Mouse (Mus musculus): ENCODE results near the gene Gm6899.
A peak's percentile ranks its signal among the peaks of the same experiment; 100 is the strongest.

The Gm6899 gene

DNA sequence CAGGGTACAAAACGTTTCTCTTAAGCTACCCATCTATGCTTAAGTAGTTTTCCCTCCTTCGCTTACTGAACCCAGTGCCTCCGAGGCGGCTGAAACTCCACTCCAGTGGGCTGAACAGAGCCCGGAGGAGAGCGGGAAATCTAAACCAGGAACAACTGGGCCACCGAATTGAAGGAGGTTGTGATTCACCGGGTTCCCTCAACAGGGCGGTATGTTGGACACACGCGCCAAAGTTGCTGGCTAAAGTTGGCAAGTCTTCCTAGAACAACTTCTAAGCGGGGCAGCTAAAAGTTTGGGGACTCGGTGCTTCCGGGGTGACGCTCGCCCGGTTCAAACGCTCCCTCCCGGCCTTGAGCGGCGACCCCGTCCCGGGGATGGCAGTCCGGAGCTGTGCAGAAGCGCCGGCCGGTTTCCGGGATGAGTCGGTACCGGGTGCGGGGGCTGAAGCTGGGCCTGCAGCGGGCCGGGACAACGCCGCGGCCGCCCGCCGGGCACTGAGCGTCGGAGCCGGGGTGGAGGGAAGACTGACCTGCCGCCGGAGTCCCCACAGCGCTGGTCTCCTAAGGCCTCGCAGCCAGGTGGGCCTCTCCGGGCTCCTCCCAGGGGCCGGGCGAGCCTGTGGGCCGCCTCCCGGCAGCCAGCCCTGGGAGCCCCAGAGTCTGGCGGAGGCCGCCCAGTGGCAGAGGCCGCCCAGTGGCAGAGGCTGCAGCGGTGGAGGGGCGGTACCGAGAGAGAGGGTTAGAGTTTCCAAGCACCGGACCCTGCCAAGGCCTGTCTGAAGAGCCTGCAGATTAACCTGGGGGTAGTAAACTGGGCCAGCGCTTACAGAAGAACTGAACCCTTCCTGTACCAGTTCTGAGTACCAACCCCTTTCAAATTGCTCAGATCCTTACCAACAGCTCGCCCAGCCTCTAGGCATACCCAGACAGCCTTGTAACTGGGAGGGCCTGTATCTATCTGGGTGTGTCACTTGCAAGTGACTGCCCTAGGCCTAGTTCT, at the start of gene Gm6899, which contains the start of gene Vrk2:
Gene Gm6899 (plus strand): TSS at position 181 of the 999 bp plus-strand sequence.
Gene Vrk2 (minus strand): TSS at position 939 of the 999 bp plus-strand sequence.
- peak; percentile 87 for DNase-seq (ENCODE audit: low read depth, low spot score)

DNA sequence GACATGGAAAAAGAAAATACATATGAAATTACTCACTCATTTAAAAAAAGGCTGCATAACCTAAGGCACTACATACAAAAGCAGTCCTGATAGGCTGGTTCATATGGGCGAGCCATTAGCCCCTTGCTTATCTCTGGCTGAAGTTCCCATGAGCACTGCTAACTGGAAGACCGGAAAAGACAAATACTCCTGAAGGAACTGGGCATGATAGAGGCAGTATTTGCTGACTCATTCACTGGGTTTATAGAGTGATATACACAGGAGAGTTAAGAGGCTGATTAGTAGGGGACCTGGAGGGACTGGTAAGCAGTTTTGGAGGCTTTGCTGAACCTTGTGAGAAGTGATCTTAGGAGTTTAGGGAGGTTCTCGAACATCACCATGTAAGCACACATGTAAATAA, 41.5 kb upstream of the Gm6899 start:
- peak; percentile 7 for DNase-seq (ENCODE audit: low read depth, low spot score)

DNA sequence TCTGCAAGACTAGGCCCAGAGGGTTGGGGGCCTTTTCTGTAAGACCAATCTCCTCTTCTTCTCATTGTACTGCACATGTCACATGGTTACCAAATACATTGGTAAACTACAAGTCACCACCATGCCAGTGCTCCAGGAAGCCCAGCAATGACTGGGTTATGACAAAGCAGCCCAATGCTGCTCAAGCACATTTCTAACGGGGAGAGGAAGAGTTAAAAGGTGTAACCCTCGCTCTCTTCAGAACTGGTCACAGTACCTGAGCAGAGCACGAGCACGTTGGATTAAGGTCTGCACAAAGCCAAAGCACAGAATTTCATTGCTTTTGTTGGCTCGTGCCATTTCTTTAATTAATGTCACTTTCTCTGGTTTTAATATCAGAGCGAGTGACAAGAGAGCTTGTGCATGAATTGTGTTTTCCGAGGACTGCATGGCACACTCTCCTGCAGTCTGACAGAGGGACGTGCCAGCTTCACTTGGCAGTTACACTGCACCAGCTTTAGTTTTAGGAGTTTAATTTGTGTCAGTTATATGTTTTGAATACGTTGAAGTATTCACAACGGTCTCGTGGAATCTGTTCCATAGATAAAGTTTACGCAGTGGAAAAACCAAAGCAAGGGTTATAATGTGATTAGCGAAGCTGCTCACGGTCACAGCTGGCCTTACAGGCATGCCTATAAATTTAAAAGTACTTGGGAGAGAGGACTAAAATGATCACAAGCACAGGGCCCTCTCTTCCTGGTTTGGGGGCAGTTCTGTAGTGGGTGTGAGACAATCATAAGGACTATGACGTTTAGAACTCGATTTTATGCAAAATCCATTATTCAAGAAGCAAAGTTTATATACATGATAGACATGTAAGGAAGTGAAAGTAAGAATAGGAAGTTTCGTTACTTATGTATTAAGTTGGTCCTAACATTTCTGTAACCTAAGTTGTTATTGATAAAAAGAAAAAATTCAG, 7.4 kb upstream of the Gm6899 start:
- DNase-seq (ENCODE audit: low read depth, low spot score), result no peak

DNA sequence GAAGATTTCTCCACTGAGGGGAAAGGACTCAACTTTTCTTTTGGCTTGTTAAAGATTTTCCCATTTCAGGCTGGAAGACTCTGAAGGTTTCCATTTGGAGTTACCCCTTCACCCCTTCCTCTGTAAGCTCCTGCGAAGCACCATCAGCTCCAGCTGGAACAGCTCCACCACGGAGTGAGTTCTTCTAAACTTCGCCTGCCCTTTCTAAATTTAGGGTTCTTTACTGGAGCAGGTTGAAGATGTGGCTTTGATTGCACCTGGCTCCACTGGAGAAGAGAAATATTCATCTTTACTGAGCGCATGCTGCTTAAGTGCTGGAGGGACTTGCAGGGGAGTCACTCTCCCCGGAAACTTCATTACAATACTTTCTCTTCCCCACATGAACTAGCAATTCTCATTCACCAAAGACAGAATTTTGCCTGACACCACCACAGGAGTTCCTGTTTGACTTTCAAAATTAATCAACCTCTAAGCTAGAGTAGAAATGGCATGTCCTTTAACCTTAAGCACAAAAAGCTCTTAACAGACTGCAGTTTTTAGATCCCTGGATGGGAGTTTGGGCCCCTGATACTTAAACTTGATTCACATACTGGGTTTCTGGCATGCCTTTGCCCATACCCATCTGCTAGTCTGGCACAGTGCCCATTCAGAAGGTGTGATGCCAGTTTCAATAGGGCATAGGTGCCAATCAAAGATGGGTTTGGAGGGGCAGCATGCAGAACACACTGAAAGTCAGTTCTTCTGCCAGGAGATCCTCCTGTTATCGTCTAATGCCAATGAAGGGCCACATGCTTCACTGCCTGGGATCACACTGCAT, 6.5 kb upstream of the Gm6899 start:
- no peak for DNase-seq (ENCODE audit: low read depth, low spot score)

GRCm38 (mm10) chr11:26587184-26587524, 5.9 kb upstream of the Gm6899 start:
- DNase-seq (ENCODE audit: low read depth, low spot score), result peak; percentile 4

DNA sequence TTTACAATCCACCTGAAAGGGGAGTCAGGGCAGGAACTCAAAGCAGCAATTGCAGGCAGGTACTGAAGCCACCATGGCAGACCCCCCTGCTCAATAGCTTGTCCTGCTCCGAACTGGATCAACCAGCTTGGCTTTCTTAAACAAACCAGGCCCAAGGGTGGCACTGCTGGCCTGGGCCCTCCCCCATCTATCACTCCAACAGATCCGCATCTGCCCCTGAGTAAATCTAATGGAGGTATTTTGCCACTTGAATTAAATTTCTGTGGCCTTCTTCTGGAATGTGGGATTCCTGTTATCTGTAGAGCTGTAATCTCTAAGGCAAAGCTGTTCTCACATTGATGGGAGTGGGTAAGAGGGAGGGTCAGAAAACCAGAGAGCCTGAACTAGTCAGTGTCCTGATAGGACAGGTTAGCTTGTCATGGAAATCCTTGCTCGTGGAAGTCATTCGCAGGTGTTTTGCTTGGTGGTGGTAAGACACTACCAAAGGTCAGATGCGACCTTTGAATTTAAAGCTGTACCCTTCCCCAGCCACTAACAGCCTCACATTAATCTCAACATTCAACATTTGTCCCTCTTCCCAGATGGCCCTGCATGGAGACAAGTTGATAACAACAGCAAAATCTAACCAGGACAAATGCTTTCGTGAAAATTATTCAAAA, 517 bp upstream of the Gm6899 start:
- DNase-seq (ENCODE audit: low read depth, low spot score), result no peak

DNA sequence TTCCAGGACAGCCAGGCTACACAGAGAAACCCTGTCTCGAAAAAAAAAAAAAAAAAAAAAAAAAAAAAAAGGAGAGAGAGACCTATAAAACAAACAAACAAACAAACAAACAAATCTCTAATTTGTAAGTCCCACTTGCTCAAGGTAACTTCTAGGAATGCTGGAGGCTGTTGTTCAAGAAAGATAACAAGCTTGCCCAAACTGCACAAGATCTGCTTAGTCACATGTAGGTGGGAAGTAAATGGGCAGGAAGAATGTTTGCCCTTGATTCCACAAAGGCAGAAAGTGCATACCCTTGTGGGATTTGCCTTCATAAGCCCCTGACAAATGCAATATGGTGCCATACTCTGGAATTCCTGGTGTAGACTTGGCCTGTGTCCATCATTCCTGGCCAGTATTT, 1.4 kb downstream of the Gm6899 start:
- peak; percentile 10 for DNase-seq (ENCODE audit: low read depth, low spot score)

DNA sequence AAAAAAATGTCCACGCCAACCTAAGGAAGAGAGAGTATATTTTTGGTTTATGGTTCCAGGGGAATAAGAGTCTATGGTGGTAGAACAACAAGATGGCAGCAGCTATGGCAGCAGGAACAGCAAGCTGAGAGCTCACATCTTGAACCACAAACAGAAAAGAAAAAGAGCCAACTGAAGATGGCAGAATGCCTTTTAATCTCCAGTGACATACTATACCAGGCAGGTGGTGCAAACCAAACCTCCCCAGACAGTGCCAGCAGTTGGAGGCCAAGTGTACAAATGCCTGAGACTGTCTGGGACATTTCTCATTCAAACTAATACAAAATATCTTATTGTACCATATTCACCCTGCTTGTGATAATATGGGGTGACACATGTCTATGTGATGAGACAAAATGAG, 3.1 kb downstream of the Gm6899 start:
- DNase-seq (ENCODE audit: low read depth, low spot score), result no peak

DNA sequence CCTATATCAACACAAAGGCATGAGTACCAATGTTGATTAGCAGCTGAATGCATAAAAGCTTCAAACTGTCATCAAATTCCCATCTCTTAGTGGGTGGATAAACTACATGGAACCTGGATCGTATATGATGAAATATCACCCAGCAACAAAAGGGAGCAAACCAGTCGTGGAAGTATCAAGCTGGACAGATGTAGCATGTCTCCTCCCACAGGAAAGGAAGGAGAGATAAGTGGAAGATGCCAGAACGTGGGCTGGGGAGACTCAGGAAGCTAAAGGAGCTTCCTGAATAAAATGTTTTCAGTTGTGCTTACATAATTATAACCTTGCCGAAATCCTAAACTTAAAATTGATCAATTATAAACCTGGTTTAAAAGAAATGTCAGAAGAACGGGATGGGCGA, 4.1 kb downstream of the Gm6899 start:
- no peak for DNase-seq (ENCODE audit: low read depth, low spot score)

DNA sequence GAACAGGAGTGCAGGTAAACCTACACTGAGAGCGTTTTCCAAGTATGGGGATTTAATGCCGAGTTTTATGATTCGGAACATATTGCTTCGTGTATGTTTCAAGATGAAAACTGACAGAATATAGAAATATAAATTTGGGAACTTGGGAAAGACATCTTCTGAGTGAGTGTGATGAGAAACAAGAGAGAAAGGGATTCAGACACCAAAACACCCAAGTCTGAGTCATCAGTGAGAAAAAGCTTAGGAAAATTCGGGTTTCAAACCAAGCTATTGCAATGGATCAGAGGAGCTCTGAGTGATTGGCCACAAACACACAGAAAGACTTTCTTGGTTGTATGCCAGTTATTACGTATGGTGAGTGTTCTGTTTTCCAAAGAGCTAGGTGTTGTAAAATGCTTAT, 4.7 kb downstream of the Gm6899 start:
- peak; percentile 38 for DNase-seq (ENCODE audit: low read depth, low spot score)

- no peak for DNase-seq (ENCODE audit: low read depth, low spot score)
Measured at GRCm38 (mm10) chr11:26598876-26599275, 5.8 kb downstream of the Gm6899 start.

DNA sequence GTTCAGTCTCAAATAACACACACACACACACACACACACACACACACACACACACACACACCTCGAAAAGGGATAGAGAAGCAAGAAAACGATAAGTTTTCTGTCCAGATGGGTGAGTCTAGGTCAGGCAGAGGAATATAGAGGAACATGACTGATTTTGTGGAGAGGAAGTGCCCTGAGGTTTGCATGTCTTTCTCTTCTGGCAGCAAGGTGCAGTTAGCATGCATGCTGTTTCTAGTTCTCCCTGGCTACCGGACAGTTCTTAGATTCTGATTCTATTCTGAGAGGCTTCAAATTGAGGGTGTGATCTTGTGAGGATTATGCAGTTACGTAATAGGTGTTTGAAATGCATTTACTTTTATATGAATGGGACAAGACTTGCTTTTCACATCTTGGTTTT, 7.7 kb downstream of the Gm6899 start:
- DNase-seq (ENCODE audit: low read depth, low spot score), result no peak

GRCm38 (mm10) chr11:26601571-26602175, 8.6 kb downstream of the Gm6899 start:
- DNase-seq (ENCODE audit: low read depth, low spot score), result no peak

DNA sequence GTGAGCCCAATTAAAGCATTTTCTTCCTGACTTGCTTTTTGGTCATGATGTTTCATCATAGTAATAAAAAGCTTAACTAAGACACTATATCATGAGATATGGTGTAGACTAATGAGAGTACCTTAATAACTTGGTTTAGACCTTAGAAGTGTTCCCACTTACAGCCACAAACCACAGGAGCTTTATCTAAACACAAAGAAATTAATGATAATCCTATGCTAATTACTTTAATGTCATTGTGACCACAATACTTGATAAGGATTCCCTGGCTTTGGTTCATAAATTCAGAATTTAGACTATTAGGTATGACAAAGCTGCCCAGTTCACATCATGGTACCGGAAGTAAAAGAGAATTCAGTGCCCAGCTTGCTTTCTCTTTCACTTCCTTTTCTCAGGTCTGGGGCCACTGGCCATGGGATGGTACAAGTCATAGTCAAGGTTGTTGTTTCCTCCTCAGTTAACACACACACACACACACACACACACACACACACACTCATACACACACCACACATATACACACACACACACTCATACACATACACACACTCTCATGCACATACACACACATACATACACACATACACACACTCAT, 11.1 kb downstream of the Gm6899 start:
- no peak for DNase-seq (ENCODE audit: low read depth, low spot score)

GRCm38 (mm10) chr11:26608795-26609194, 15.8 kb downstream of the Gm6899 start:
- no peak for DNase-seq (ENCODE audit: low read depth, low spot score)

DNA sequence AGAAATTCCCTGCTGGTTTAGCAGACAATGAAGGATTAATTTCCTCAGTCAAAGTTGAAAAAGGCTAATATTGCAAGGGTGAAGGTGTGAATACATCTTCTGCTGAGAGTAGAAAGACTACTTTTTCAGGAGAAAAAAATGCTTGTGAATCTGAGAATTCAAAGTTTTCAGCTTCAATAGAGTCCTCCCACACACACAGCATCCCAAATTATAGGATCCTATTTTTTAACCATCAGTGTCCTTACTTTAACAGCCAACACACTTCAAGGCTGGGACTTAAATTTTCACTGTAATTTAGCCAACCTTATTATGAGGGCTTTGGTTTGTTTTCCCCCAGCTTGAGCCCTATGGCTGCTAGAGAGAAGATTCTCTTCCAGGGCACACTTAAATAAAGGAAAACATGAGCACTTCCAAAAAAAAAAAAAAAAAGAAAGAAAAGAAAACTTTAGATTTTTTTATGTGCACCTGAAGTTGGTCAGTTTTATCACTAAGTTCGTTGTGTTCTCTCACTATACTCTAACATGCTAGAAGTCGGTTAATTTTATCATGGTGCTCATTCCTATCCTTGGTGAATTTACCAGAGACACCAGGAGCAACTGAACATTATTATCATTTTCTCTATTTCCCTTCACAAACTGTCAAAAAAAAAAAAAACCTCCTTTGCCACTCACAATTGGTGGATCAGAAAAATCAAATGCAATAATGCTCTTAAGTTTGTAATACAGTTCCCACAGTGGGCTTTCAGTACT, 25.6 kb downstream of the Gm6899 start:
- DNase-seq (ENCODE audit: low read depth, low spot score), result no peak

DNA sequence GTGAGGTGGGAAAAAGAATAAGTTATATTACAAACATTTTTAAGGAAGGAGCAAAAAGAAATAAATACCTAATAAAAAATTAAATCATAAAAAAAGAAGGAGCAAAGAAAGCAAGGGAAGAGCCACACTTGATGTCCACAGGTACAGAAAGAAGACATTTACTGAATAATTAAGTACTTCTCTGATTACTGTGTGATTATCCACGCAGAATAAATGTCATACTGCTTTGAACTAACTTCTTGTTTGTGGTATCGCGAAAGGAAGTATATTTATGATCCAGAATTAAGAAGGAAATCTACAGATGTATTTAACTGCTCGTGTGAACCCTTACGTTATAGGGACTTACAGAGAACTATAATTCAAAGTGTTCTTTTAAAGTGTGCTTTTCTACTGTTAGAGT, 29.7 kb downstream of the Gm6899 start:
- no peak for DNase-seq (ENCODE audit: low read depth, low spot score)

DNA sequence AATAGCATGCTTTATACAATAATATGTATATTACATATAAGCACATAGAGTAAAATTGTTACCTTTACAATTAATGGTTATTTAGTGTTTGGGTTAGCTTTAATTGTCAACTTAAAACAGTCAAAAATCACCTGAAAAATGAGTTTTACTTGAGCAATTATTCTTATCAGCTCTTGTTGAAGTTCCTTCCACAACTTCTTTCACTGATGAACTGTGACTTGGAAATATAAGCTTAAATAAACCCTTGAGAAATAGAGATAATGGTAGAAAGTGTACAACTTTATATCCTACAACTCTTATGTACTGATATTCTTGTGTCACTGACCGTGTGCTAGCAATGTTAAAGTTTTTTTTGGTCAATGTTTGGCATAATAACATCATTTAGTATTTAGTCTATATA, 43.2 kb downstream of the Gm6899 start:
- no peak for DNase-seq (ENCODE audit: low read depth, low spot score)

- DNase-seq (ENCODE audit: low read depth, low spot score), result peak; percentile 47
Measured at GRCm38 (mm10) chr11:26640314-26640785, 47.3 kb downstream of the Gm6899 start.

All from 3T3-L1 (cell line).